Mouse (Mus musculus) kidney, adult 9 months (tissue): ENCODE data around the gene Mkrn2os.
"Not testable (repeated sequence)": the region's sequence is repeated elsewhere in the genome, so short reads cannot be mapped to it uniquely, and the experiment has no call there.

Source experiments
- DNase-seq: peaks from one replicate; pipeline ENCODE4 v3.0.0; 2022

Gene Mkrn2os

DNA sequence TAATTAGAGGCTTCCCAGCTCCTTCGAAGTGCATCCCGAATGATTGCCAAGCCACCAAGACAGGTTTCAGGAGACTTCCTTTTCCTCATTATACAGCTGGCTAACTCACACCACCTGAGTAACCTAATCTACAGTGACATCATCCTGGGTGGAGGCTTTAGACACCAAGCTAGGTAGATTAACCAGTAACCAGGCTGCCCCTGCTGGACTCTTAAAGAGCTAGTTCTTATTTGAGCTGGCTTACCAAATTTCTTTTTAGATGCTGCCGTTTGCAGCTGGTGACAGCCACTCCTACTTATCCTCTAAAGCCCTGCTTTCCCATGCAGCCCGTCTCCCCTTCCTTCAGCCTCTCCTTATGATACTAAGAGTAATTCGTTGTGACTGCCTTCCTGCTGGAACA lies at the start of gene Mkrn2os:
Gene Mkrn2os, minus strand, starts transcription at position 119 of the 400 bp plus-strand sequence.
- DNase-seq = peak; percentile 86

DNA sequence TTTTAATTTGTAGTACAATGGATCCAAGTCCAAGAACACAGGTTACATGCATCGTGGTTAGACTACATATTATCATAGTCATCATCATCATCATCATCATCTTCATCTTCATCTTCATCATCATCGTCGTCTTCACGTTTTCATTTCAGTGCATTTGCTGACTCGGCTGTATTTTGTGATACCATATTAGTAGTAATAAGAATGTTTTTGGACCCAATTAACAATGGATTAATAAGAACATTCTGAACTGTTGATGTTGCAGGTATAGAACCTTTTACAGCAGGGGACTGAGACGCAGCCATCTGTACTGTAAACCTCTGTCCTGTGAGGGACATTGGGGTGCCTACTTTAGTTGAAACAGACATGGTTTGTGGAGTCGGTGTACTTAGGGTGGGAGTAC lies 45.8 kb upstream of the Mkrn2os start:
- DNase-seq = not testable (repeated sequence)

- no peak for DNase-seq
Observed at GRCm38 (mm10) chr6:115634015-115634414, 41.6 kb upstream of the Mkrn2os start.

GRCm38 (mm10) chr6:115631056-115631795 lies 38.9 kb upstream of the Mkrn2os start:
- DNase-seq = peak; percentile 74

- DNase-seq = no peak
Observed at GRCm38 (mm10) chr6:115626121-115626520, 33.7 kb upstream of the Mkrn2os start.

- DNase-seq = no peak
Observed at GRCm38 (mm10) chr6:115620942-115621341, 28.6 kb upstream of the Mkrn2os start.

DNA sequence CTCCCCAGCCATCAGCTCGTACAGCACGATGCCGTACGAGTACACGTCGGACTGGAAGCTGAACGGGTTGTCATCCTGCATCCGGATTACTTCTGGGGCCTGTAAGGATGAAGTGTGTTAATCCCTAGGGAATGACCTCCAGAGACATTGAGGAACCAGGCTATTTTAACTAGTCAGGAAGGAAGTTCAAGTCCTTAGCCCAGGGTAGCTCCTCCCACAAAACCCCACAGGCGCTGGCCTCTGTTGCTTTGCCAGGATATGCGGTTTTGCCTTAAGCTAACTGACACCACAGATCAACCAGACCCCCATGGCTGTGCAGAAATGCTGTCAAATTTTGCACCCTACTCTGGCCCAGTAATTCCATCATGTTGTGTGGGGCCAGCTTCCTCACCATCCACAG lies 27.4 kb upstream of the Mkrn2os start:
- peak; percentile 66 for DNase-seq

- no peak for DNase-seq
Observed at GRCm38 (mm10) chr6:115615983-115616382, 23.6 kb upstream of the Mkrn2os start.

DNA sequence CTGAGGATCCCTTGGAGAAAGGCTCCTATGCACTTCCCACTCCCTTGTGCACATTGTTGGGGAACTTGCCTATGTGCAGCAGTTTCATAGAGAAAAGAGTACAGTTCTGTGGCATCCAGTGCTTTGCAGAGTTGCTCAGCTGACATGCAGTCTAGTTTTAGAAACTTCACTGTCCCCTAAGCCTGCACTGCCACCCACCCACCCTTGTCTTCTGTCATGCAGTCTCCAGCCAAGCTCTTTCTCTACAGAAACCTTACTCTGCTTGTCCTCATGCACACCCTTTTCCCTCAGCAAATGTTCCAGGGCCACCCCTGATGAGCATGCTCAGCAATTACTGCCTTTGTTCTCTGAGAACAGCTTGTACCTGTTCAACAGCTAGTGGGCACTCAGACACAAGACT lies 21.4 kb upstream of the Mkrn2os start:
- DNase-seq = no peak

GRCm38 (mm10) chr6:115610301-115610700 lies 17.9 kb upstream of the Mkrn2os start:
- DNase-seq = no peak

GRCm38 (mm10) chr6:115609121-115609520 lies 16.7 kb upstream of the Mkrn2os start:
- peak; percentile 34 for DNase-seq

GRCm38 (mm10) chr6:115607429-115607828 lies 15.1 kb upstream of the Mkrn2os start:
- DNase-seq = no peak

DNA sequence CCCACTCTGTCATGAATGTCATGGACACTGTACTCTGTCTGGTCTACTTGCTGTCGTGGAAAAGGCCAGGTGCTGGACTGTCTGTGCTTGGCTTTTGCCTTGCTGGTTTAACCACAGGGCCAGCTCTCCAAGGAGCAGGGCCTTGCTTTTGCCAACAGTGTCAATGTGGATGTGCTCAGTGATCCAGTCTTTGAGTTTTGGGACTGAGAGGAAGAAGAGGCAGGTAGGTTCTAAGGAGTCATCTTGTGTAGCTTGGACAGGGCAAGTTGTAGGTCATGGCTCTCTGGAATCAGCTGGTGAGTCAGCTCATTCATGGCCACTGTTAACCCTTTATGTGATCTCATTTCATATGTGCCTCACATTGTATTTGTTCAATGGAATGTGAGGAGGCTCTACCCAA lies 14.1 kb upstream of the Mkrn2os start:
- DNase-seq = no peak

DNA sequence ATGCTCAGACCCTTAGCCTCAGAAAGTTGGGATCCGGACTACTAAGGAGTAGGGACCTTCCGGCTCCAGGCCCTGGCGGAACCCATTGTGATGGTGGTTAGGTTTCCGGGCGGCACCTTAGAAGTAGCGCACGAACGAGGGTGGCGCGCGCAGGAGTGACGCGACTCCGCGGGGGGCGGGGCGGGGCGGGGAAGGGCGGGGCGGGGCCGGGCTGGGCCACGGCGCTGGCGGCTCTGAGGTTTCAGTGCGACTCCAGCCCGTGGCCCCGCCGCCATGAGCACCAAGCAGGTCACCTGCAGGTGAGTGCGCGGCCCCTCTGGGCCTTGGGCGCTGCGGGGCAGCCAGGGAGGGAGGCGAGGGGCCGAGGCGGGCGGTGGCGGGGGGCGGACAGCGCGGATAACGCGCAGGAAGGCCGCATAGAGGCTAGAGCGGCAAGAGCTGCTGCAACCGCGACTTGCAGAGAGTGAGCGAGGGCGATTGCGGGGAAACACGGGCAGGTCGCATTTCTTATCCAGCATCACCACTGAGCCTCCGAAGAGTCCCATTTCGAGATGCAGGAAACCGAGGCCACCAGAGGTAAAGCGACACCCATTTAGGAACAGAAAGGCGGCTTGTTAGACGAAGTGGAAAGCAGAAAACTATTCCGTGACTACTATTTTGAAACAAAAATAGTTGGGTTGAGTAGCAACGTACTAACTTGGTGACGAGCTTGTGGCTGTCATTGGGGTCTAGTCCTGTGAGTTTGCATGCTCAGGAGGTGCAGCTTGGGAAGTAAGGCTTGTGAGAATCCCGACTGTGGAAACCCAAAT lies 9.5 kb upstream of the Mkrn2os start, which contains the start of gene Mkrn2:
Gene Mkrn2, plus strand, starts transcription at position 188 of the 809 bp plus-strand sequence.
- DNase-seq = peak; percentile 80

DNA sequence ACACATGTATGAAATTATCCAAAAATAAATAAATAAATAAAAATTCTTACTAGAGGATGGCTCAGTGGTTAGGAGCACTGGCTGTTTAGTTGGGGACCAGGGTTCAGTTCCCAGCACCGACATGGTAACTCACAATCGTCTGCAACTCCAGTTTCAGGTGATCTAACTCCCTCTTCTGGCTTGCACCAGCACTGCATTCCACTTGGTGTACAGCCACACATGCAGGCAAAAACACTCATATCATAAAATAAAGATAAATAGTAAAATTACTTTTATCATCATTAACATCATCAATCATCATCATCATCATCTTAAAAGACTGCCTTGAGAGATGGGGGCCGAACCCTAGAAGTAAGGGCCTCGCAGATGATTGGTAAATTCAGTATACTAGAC lies 8.9 kb upstream of the Mkrn2os start:
- DNase-seq = no peak

DNA sequence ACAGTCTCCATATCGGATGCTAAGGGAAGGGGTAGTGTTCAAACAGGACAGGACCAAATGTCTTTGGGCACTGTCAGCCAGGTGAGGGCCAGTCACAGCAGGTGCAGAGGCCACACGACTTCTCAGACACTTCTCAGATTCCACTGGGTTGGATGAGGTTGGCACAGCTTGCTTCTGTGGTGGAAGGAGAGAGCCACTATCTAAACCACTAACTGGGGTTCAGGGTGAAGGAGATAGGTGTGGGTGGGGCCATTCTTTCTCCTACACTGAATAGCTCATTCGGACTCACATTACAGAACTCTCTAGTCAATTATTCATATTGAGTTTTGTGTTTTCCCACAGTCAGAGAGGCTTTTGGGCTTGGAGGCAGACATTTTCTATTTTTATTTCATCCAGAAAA lies 3.3 kb upstream of the Mkrn2os start:
- no peak for DNase-seq

GRCm38 (mm10) chr6:115594463-115594862 lies 2.1 kb upstream of the Mkrn2os start:
- DNase-seq = no peak

- no peak for DNase-seq
Observed at GRCm38 (mm10) chr6:115593252-115593651, 876 bp upstream of the Mkrn2os start.

DNA sequence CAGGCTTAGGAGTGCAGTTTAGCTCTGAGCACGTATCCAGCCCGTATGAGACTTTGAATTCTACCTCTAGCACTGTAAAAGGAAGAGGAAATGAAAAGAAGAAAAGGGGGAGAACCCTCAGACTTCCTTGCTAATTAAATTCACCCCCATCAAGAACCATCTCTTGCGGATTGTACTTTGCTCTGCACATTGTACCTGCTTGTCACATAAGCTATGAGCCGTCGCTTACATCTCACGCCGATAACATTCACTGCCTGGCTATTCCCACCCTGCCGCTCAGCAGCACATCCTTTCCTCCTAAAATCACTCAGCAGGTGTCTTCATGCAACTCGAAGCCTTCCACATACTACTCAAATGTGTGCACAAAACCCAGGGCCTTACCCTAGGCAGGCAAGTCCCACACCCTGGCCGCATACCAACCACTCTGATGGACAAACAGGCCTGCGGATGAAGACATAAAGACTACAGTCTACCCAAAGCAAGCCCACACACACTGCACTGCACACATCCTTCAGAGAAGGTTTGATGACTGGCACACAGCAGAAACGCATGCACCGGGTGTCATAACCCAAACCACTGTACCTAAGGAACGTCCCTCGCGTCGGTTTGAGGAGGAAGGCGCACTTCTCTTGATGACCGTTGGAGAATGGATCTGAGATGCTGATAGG lies 550 bp downstream of the Mkrn2os start:
- peak; percentile 16 for DNase-seq

- DNase-seq = no peak
Observed at GRCm38 (mm10) chr6:115586321-115586720, 6.1 kb downstream of the Mkrn2os start.

DNA sequence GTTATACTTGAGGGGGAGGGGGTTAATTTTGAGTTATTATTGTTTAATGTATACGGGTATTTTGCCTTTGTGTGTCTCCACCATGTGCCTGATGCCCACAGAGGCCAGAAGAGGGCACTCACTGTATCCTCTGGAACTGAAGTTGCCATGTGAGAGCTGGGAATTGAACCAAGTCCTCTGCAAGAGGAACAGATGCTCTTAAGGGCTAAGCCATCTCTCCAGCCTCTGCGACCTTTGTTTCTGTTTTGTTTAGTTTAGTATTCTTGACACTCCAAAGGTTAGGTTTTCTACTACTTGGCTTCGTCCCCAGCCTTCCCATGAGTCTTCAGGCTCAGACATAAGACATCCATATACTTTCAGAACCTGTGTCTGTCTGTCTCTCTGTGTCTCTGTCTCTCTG lies 8.2 kb downstream of the Mkrn2os start:
- peak; percentile 69 for DNase-seq

GRCm38 (mm10) chr6:115583430-115584125 lies 8.8 kb downstream of the Mkrn2os start:
- no peak for DNase-seq
